Mouse (Mus musculus) skeletal muscle tissue, adult 2 months (tissue): ENCODE measurements around the gene Asap3.

Experiments
- DNase-seq: peaks from one replicate; pipeline ENCODE4 v3.0.0-alpha.2; 2012; ENCODE audit warnings: low read depth, low spot score

The Asap3 gene

GRCm38 (mm10) chr4:136290781-136291595, 84.8 kb downstream of the Asap3 start:
- no peak for DNase-seq

DNA sequence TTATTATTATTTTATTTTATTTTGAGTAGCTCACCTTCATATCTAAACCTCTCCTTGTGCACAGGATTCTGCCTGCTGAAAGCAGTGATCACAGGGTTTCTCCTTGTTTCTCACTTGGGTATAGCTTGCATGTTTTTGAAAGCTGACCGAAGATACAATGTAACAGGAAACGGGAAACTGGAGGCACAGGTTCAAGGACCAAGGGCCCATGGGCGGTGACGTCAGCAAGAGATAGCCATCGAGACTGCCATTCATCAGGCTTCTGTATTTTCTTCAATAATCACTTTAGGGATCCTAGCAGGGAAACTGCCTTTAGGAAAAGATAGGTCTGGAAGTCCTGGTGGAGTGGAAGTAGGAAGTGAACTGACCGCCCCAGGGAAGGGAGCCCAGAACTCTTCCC, 85.5 kb downstream of the Asap3 start:
- no peak for DNase-seq
